Mouse (Mus musculus) heart, postnatal 36 days (tissue): ENCODE measurements around the gene Nop10. TPM values are rescaled to one million over a fixed set of nuclear protein-coding genes. Genes with fewer than 3 reads are reported as not detected.
A peak's percentile ranks its signal among the peaks of the same experiment; 100 is the strongest.

Source experiments
- DNase-seq, 2 experiments: peaks; one replicate each; pipeline ENCODE4 v3.0.0; 2021 to 2022
- intact Hi-C: fragments of 180-260 bp; cut with DNase I; formaldehyde crosslinking; loops from one replicate; pipeline ENCODE4 v1.15.1; 2025
- total RNA-seq, 2 experiments: library from RNA; stranded (reverse); gene quantifications; 2 replicates each; pipeline ENCODE4 v1.2.3; 2021

The Nop10 gene
- total RNA-seq, result 10 to 100 TPM; 61.8 to 62.8 TPM

DNA sequence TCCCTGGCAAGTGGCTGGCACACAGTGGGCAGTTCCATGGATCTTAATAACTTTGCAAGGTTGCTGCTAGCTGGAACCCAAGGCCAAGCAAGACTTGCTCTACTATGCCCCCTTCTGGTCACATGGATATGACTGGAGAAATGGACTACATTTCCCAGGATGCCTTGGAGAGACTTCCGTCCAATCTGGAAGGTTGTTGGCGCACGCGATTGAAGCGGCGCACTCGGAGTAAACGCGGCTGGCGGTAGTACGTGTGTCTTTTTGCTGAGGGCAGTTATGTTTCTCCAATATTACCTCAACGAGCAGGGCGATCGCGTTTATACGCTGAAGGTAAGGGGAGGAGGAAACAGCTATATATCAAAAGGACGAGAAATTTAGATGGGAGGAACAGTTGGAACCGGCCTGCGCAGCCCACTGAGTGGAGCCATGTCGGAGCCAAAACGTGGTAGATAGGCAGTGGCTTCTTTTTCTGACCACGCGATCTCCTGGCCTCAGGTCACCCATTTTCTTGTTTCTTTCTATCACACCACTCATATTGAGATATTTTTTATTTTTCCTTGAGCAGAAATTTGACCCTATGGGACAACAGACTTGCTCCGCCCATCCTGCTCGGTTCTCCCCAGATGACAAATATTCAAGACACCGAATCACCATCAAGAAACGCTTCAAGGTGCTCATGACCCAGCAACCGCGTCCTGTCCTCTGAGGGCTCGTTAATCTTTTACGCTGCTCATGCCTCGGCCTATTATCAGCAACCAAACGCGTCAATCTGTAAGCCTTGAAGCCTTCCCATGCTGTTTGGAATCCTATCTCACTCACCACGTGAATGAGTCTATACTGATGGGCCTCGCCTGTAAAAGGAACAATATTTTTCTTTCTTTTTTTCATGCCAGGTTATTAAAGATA lies at the start of gene Nop10:
TSS of gene Nop10 (plus strand) at position 179 of the 906 bp plus-strand sequence.
- peak; percentile 79 to 84 for DNase-seq
- intact Hi-C loops, result loop anchor here (2.0 to 5.0 kb wide), 4 partner anchors 21 to 193 kb away; partner anchors contain the start of genes Emc4 and Emc7

DNA sequence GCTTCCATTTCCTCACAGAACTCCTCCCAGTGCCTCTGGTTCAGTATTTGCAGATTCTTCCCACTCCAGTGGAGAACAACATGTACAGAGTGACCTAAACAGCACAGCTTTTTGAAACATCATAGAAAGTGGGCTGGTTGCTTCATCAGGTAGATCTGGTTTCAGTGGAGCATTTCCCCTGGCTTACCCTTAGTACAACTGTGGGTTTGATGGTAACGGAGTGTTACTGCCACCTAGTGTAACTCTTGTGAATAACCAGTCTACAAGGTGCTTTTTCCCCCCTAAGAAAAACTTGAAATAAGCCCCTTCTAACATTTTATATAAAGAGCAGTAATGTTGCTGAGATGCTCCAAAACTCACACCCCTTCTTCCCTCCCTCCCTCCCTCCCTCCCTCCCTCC lies 45.7 kb upstream of the Nop10 start:
- intact Hi-C loops, result loop anchor here (2.0 kb wide), 1 partner anchor 19 kb away; no protein-coding TSS in a partner anchor
- DNase-seq, result no peak

GRCm38 (mm10) chr2:112217614-112218013 lies 44.1 kb upstream of the Nop10 start:
- no peak for DNase-seq
- intact Hi-C loops, result loop anchor here (2.0 kb wide), 1 partner anchor 21 kb away; no protein-coding TSS in a partner anchor

DNA sequence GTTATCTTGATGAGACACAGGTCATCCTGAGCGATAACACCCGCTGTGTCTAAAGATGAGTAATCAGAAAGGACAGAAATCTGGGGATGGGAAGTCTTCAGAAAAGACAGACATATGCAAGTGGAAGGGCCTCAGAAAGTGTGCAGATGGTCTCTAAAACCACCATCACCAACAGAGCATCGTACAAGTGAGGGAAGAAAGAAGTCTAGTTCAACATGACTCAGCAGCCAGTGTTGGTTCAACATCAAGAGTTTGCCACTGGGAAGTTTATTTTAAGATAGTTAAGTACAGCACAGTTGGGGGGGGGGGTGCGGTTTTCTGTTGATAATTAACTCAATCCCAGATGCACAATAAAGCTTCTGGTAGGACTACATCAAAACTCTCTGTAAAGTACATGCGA lies 40.8 kb upstream of the Nop10 start:
- intact Hi-C loops, result no loop called here
- DNase-seq, result no peak

GRCm38 (mm10) chr2:112222607-112223006 lies 39.1 kb upstream of the Nop10 start:
- intact Hi-C loops, result no loop called here
- DNase-seq, result no peak

GRCm38 (mm10) chr2:112224356-112224755 lies 37.4 kb upstream of the Nop10 start:
- DNase-seq, result no peak
- intact Hi-C loops, result no loop called here

GRCm38 (mm10) chr2:112232623-112233022 lies 29.1 kb upstream of the Nop10 start:
- no peak for DNase-seq
- intact Hi-C loops, result no loop called here

DNA sequence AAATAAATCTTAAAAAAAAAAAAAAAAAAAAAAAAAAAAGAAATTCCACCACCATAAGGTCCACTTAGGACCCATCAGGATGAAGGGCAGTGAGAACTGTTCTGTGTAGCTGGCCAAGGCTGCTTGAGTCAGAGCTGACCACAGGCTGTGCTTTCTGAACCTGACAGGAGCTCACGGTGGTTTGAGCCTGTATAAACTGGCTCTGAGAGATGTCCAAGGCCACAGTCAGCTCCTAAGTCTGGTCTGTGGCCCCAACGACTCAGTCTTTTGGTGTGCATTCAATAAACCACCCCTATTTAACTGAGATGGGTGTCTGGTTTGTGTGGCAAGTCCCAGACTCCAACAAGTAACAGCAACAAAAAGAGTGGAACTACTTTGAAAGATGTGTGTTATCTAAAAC lies 25.1 kb upstream of the Nop10 start:
- intact Hi-C loops, result no loop called here
- DNase-seq, result no peak

- no peak for DNase-seq
- intact Hi-C loops, result loop anchor here (2.0 kb wide), 1 partner anchor 245 kb away; no protein-coding TSS in a partner anchor
Observed at GRCm38 (mm10) chr2:112238006-112238405, 23.7 kb upstream of the Nop10 start.

DNA sequence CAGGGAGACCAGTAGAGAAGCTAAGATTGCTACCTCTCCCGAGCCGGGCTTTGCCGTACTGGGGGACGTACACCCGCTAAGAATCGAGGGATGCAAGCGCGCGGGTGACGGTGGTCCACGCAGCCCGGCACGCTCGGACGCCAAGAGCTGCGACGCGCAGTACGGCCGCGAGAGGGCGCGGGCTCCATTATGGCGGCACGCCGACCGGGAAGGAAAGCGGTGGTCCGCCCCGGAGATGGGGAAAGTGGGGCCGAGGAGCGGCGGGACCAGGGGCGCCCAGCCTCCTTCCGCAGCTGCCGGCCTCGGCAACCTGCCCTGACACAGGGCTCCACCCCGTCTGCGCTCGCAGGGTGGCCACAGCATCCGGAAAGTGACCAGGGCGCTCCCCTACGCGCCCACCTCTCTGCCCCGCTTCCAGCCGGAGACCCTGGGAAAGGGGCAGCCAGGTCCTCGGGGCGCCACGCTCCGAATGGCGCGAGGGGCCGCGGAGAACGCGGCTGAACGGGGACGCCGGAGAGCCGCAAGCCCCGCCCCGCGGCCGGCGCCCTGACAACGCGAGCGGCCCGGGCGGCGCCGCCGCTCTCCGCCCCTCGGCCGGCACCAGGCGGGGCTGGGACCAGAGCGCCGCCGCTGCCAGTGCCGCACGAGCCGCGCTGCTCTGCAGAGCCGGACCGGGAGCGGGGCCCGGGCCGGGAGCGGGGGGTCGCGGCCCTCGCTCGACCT lies 22.4 kb upstream of the Nop10 start, which contains the start of gene Lpcat4:
TSS of gene Lpcat4 (plus strand) at position 257 of the 723 bp plus-strand sequence.
- intact Hi-C loops, result loop anchor here (2.0 kb wide), 1 partner anchor 243 kb away; no protein-coding TSS in a partner anchor
- peak; percentile 92 for DNase-seq

DNA sequence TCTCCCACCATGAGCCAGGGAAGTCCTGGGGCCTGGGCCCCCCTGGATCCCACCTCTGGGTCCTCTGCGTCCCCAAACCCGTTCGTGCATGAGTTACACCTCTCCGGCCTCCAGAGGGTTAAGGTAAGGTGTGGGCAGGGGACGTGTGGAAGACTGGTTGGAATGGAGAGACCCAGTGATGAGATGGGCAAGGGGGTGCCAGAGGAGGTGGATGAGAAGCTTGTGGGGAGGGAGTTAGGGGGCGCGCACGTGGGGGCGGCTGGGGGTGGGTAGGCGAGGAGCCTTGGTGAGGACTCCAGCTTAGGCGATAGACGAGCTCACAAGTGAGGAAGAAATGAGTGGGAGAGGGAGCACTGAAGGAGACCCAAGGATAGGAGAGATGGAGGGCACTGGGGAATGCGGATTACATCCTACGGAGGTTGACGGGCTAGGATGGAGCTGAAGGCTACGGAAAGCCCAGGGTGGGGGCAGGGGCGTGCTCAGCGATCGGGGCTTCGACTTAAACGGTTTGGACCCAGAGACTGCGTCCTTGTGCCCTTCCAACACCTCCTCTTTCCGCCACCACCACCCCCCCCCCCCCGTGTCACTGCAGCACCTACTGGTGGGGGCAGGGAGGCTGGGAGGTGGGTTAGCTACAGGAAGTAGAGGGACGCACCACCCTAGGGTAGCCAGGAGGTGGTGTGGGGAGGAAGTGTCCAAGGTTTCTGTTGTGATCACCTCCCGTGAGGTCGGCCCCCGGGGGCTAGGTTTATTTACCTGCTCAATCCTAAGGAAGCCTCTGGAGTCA lies 21.6 kb upstream of the Nop10 start:
- intact Hi-C loops, result loop anchor here (2.0 kb wide), 2 partner anchors 21 to 243 kb away; partner anchors contain the start of gene Nop10
- DNase-seq, result peak in 1 of 2 experiments; percentile 11

DNA sequence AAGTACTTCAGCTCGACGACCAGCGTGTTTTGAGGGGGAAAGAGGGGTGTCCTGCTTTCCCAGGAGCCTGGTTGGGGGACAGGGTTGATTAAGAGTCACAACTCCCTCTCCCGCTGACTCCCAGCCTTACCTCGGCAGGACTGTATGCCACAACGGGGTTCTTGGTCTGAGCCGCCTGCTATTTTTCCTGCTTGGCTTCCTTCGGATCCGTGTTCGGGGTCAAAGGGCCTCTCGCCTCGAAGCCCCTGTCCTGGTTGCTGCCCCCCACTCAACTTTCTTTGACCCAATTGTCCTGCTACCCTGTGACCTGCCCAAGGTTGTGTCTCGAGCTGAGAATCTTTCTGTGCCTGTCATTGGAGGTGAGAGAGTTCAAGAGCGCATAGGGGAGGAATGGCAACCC lies 19.9 kb upstream of the Nop10 start:
- no peak for DNase-seq
- intact Hi-C loops, result loop anchor here (2.0 kb wide), 1 partner anchor 19 kb away; the partner anchor contains the start of gene Nop10

GRCm38 (mm10) chr2:112245307-112245706 lies 16.4 kb upstream of the Nop10 start:
- intact Hi-C loops, result no loop called here
- DNase-seq, result no peak

- DNase-seq, result no peak
- intact Hi-C loops, result no loop called here
Observed at GRCm38 (mm10) chr2:112246193-112246592, 15.5 kb upstream of the Nop10 start.

DNA sequence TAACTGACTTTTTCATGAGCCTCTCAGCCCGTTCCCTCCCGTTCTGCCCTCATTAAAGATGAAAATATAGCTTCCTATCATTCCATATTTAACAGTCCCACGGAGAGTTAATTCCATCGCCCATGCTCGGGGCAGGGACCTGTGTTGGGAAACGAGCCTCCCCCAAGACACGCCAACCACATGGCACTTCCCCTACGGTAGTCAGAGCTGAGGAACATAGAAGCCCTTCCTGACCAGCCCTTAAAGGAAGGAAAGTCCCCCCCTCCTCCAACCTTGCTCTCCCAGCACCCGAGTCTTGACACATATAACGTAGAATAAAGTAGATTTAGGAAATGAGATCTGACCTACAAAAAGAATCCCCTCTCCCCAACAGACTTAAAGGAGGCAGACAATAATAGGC lies 14.4 kb upstream of the Nop10 start:
- intact Hi-C loops, result no loop called here
- DNase-seq, result no peak

DNA sequence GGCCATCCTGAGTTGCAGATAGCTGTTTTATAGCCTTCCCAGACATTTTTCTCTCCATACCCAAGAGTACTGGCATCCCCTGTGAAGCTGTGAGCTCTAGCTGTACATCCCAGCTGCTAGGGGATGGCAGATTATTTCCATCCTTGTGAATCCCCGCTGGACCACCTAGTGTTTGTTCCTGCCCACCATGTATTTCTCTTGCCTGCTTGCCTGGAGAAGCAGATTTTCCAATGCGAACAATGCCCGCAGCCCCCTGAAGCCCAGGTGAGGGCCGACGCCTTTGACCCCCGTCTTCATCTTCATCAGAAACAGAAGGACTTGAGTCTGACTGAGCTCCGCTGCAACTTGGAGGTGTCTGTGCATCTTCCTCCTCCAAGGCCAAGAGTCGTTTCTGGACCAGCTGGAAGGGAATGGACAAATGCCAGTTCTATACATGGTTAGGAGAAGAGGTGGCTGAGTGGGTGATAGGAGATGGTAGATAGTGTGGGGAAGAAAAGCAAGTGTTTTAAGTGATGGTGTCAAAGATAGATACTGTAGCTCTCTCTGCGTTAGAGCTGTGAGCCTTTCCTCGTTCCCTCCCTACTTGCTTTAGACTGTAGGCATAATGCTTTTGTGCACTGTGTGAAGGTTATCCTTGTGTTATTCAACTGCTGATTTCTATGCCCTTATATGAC lies 11.8 kb upstream of the Nop10 start:
- intact Hi-C loops, result no loop called here
- no peak for DNase-seq

GRCm38 (mm10) chr2:112254675-112255515 lies 6.8 kb upstream of the Nop10 start:
- DNase-seq, result no peak
- intact Hi-C loops, result no loop called here

DNA sequence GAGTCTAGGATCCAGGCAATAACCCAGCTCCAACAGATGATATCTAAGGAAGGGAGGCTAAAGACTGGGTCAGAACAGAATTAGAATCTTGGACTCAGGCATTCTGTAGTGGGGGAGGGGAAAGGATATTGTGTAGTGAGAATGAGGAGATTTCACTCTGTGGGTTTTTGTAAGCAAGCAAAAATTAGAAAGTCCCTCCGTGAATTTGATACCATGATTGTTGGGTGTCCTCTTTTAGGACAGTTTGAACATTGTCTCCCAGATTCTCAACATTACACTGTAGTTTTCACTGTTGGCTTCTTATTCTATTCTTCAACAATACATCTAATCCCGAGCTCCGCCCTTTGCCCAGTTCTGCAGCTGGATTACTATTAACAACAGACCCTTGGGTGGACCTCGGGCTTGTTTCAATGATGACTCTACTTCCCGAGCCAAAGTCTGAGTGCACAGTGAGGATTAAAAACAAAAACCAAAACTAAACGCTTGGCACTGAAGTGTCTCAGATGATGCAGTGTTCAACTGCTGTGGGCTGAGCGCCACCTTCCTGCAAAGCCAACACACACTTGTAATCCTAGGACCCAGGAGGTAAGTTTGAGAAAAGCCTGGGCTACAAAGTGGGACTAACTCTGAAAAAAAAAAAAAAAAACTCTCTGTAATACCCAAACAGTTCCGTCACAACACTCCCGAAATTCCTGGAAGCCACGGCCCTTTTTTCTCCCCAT lies 2.3 kb upstream of the Nop10 start, which contains the start of gene Nutm1:
TSS of gene Nutm1 (minus strand) at position 51 of the 722 bp plus-strand sequence.
- intact Hi-C loops, result no loop called here
- DNase-seq, result no peak
